Mouse (Mus musculus) MEL (cell line): ENCODE results near the gene Plcb1. TPM values are rescaled to one million over a fixed set of nuclear protein-coding genes. Genes with fewer than 3 reads are reported as not detected.

Experiments
- DNase-seq: peaks from one replicate; pipeline ENCODE4 v3.0.0; 2011; ENCODE audit warnings: low read depth, low spot score
- H3K27ac ChIP-seq: 2 replicates; pipeline ENCODE4 v1.5.1; 2012; ENCODE audit warnings: low read depth, mild to moderate bottlenecking, control low read depth, low read length, moderate library complexity; ENCODE audit not compliant: control insufficient read depth
- H3K27me3 ChIP-seq, 2 experiments: fragments of 150-350 bp in 1 of 2; sonication (generic) in 1 of 2; 2 replicates each; pipeline ENCODE4 v1.6.1; 2012; ENCODE audit warnings: low read length in 2 of 2, mild to moderate bottlenecking in 2 of 2, improper control_type of control experiment in 1 of 2, moderate library complexity in 1 of 2; ENCODE audit not compliant: insufficient read depth in 2 of 2, control insufficient read depth in 1 of 2
- H3K36me3 ChIP-seq, 2 experiments: 2 replicates each; pipeline ENCODE4 v1.6.1; 2012 to 2014; ENCODE audit warnings: low read length in 2 of 2, improper control_type of control experiment in 1 of 2, inconsistent platforms in 1 of 2, mild to moderate bottlenecking in 1 of 2; ENCODE audit not compliant: insufficient read depth in 2 of 2, control insufficient read depth in 1 of 2
- H3K4me1 ChIP-seq, 2 experiments: fragments of 150-350 bp in 1 of 2; sonication (generic) in 1 of 2; 2 replicates each; pipeline ENCODE4 v1.6.1; 2012; ENCODE audit warnings: low read length in 2 of 2, improper control_type of control experiment in 1 of 2, mild to moderate bottlenecking in 1 of 2; ENCODE audit not compliant: insufficient read depth in 2 of 2, control insufficient read depth in 1 of 2
- H3K4me3 ChIP-seq, 2 experiments: fragments of 150-350 bp in 1 of 2; sonication (generic) in 1 of 2; 2 replicates each; pipeline ENCODE4 v1.5.1; 2012; ENCODE audit warnings: low read depth in 2 of 2, low read length in 2 of 2, mild to moderate bottlenecking in 2 of 2, moderate library complexity in 2 of 2, control low read depth in 1 of 2, improper control_type of control experiment in 1 of 2; ENCODE audit not compliant: control insufficient read depth in 1 of 2, insufficient read depth in 1 of 2
- H3K79me2 ChIP-seq: 2 replicates; pipeline ENCODE4 v1.6.1; 2012; ENCODE audit warnings: mild to moderate bottlenecking, low read length, moderate library complexity; ENCODE audit not compliant: control insufficient read depth, poor library complexity, insufficient read depth
- H3K9ac ChIP-seq: 2 replicates; pipeline ENCODE4 v1.6.1; 2012; ENCODE audit warnings: low read depth, mild to moderate bottlenecking, control low read depth, low read length, moderate library complexity; ENCODE audit not compliant: control insufficient read depth, poor library complexity, severe bottlenecking
- H3K9me3 ChIP-seq: fragments of 150-350 bp; sonication (generic); replicated peaks from 2 replicates; pipeline ENCODE4 v1.6.1; 2012; ENCODE audit warnings: mild to moderate bottlenecking, low read length, improper control_type of control experiment, moderate library complexity; ENCODE audit not compliant: insufficient read depth
- CHD2 ChIP-seq: IDR thresholded peaks from 2 replicates; pipeline ENCODE4 v1.6.1; 2011; ENCODE audit warnings: low read length, improper control_type of control experiment
- E2F4 ChIP-seq: IDR thresholded peaks from 2 replicates; pipeline ENCODE4 v1.6.1; 2011; ENCODE audit warnings: low read depth, low read length, improper control_type of control experiment, borderline replicate concordance
- ELF1 ChIP-seq: IDR thresholded peaks from 2 replicates; pipeline ENCODE4 v1.6.1; 2014; ENCODE audit warnings: low read depth, mild to moderate bottlenecking, inconsistent platforms, low read length, improper control_type of control experiment, moderate library complexity
- EP300 ChIP-seq, 2 experiments: IDR thresholded peaks; 2 replicates each; pipeline ENCODE4 v1.6.1; 2011; ENCODE audit warnings: improper control_type of control experiment in 2 of 2, low read length in 2 of 2, low read depth in 1 of 2, mild to moderate bottlenecking in 1 of 2
- ETS1 ChIP-seq: IDR thresholded peaks from 2 replicates; pipeline ENCODE4 v1.6.1; 2012; ENCODE audit warnings: low read depth, mild to moderate bottlenecking, inconsistent platforms, low read length, improper control_type of control experiment, moderate library complexity
- GABPA ChIP-seq: IDR thresholded peaks from 2 replicates; pipeline ENCODE4 v1.6.1; 2012; ENCODE audit warnings: low read depth, mild to moderate bottlenecking, inconsistent platforms, low read length, improper control_type of control experiment, moderate library complexity
- GATA1 ChIP-seq: IDR thresholded peaks from 2 replicates; pipeline ENCODE4 v1.6.1; 2011; ENCODE audit warnings: low read depth, low read length, improper control_type of control experiment
- HCFC1 ChIP-seq: IDR thresholded peaks from 2 replicates; pipeline ENCODE4 v1.6.1; 2012; ENCODE audit warnings: low read depth, mild to moderate bottlenecking, inconsistent platforms, low read length, improper control_type of control experiment, moderate library complexity
- JUND ChIP-seq: IDR thresholded peaks from 2 replicates; pipeline ENCODE4 v1.6.1; 2011; ENCODE audit warnings: low read depth, mild to moderate bottlenecking, improper control_type of control experiment, low read length
- KAT2A ChIP-seq: conservative IDR thresholded peaks from 2 replicates; pipeline ENCODE4 v1.6.1; 2012; ENCODE audit warnings: low read depth, low read length, improper control_type of control experiment, inconsistent platforms
- MAZ ChIP-seq: IDR thresholded peaks from 2 replicates; pipeline ENCODE4 v1.6.1; 2012; ENCODE audit warnings: low read depth, mild to moderate bottlenecking, inconsistent platforms, low read length, improper control_type of control experiment
- MEF2A ChIP-seq: IDR thresholded peaks from 2 replicates; pipeline ENCODE4 v1.6.1; 2014; ENCODE audit warnings: low read depth, mild to moderate bottlenecking, inconsistent platforms, low read length, improper control_type of control experiment; ENCODE audit not compliant: poor library complexity, insufficient replicate concordance, severe bottlenecking; ENCODE audit errors: extremely low read depth
- MYC ChIP-seq: IDR thresholded peaks from 2 replicates; pipeline ENCODE4 v1.6.1; 2011; ENCODE audit warnings: low read depth, mild to moderate bottlenecking, low read length, improper control_type of control experiment, moderate library complexity
- NELFE ChIP-seq: IDR thresholded peaks from 2 replicates; pipeline ENCODE4 v1.6.1; 2011; ENCODE audit warnings: low read depth, low read length, improper control_type of control experiment
- NRF1 ChIP-seq: IDR thresholded peaks from 2 replicates; pipeline ENCODE4 v1.6.1; 2014; ENCODE audit warnings: low read depth, mild to moderate bottlenecking, inconsistent platforms, low read length, improper control_type of control experiment, moderate library complexity; ENCODE audit not compliant: poor library complexity, insufficient read depth, severe bottlenecking
- POLR2AphosphoS2 ChIP-seq: IDR thresholded peaks from 2 replicates; pipeline ENCODE4 v1.6.1; 2011; ENCODE audit warnings: low read length, improper control_type of control experiment
- POLR2AphosphoS5 ChIP-seq: IDR thresholded peaks from 2 replicates; pipeline ENCODE4 v1.6.1; 2012; ENCODE audit warnings: low read depth, borderline replicate concordance, mild to moderate bottlenecking, inconsistent platforms, low read length, moderate library complexity, mixed read lengths
- RAD21 ChIP-seq: IDR thresholded peaks from 2 replicates; pipeline ENCODE4 v1.6.1; 2011; ENCODE audit warnings: mild to moderate bottlenecking, low read depth, low read length, improper control_type of control experiment
- SIN3A ChIP-seq: IDR thresholded peaks from 2 replicates; pipeline ENCODE4 v1.6.1; 2012; ENCODE audit warnings: low read length, improper control_type of control experiment, inconsistent platforms
- SMC3 ChIP-seq: IDR thresholded peaks from 2 replicates; pipeline ENCODE4 v1.6.1; 2011; ENCODE audit warnings: low read depth, low read length, improper control_type of control experiment
- TAL1 ChIP-seq: IDR thresholded peaks from 2 replicates; pipeline ENCODE4 v1.6.1; 2012; ENCODE audit warnings: mild to moderate bottlenecking, inconsistent platforms, low read length, moderate library complexity, mixed read lengths
- TBP ChIP-seq: IDR thresholded peaks from 2 replicates; pipeline ENCODE4 v1.8.0; 2011; ENCODE audit warnings: low read depth, low read length, improper control_type of control experiment
- UBTF ChIP-seq: IDR thresholded peaks from 2 replicates; pipeline ENCODE4 v1.6.1; 2012; ENCODE audit warnings: low read depth, mild to moderate bottlenecking, inconsistent platforms, low read length, improper control_type of control experiment, moderate library complexity, borderline replicate concordance; ENCODE audit not compliant: insufficient read depth
- USF1 ChIP-seq: IDR thresholded peaks from 2 replicates; pipeline ENCODE4 v1.6.1; 2014; ENCODE audit warnings: low read depth, mild to moderate bottlenecking, inconsistent platforms, low read length, improper control_type of control experiment, moderate library complexity
- USF2 ChIP-seq, 2 experiments: IDR thresholded peaks; 2 replicates each; pipeline ENCODE4 v1.6.1; 2011 to 2012; ENCODE audit warnings: improper control_type of control experiment in 2 of 2, low read length in 2 of 2, borderline replicate concordance in 1 of 2, inconsistent platforms in 1 of 2, low read depth in 1 of 2, mild to moderate bottlenecking in 1 of 2; ENCODE audit not compliant: insufficient read depth in 1 of 2
- ZMIZ1 ChIP-seq: IDR thresholded peaks from 2 replicates; pipeline ENCODE4 v1.6.1; 2012; ENCODE audit warnings: low read depth, mild to moderate bottlenecking, inconsistent platforms, low read length, improper control_type of control experiment, moderate library complexity
- polyA plus RNA-seq, 2 experiments: library from polyadenylated mRNA; stranded (reverse) in 1 of 2; unstranded in 1 of 2; fragments of >175 nt in 1 of 2; fragments of >200 nt in 1 of 2; gene quantifications; 2 replicates each; pipeline versions ENCODE4 v1.2.1 to v1.2.4; 2012; ENCODE audit warnings: low replicate concordance in 2 of 2, low read depth in 1 of 2; ENCODE audit not compliant: insufficient read length in 2 of 2, insufficient read depth in 1 of 2, missing spikeins in 1 of 2
- total RNA-seq: library from RNA; depleted of rRNA; stranded (reverse); fragments of 300-350 nt; gene quantifications from 2 replicates; pipeline ENCODE4 v1.2.3, GENCODE M21; 2012

The Plcb1 gene
- total and polyA plus RNA-seq, 3 experiments, result not detected

GRCm38 (mm10) chr2:134952088-134952487 is 166.2 kb downstream of the Plcb1 start:
- H3K27ac ChIP-seq, result no peak overlapping the region
- H3K27me3 ChIP-seq, result no peaks in the 10 kb centered on the region
- H3K79me2 ChIP-seq, result no peaks in the 10 kb centered on the region
- TF ChIP-seq UBTF (no peak), ETS1 (no peak), CHD2 (no peak), MYC (no peak), NELFE (no peak), SMC3 (no peak), KAT2A (no peak), EP300 (IDR thresholded peaks at IDR 0.05; ENCODE audit: low read depth in 1 of 2, low read length in 2 of 2) (no peak), USF1 (no peak), TBP (no peak), ZMIZ1 (no peak), SIN3A (no peak), POLR2AphosphoS2 (no peak), NRF1 (no peak), E2F4 (no peak), USF2 (IDR thresholded peaks at IDR 0.05; ENCODE audit: borderline replicate concordance in 1 of 2, insufficient read depth in 1 of 2, low read depth in 1 of 2, low read length in 2 of 2) (no peak), HCFC1 (no peak)
- H3K9ac ChIP-seq, result no peak overlapping the region
- H3K36me3 ChIP-seq, result no peaks in the 10 kb centered on the region
- no peak for DNase-seq
- no peaks in the 10 kb centered on the region for H3K9me3 ChIP-seq
- H3K4me3 ChIP-seq, result no peak overlapping the region
- no peaks in the 10 kb centered on the region for H3K4me1 ChIP-seq

GRCm38 (mm10) chr2:134956436-134956835 is 170.6 kb downstream of the Plcb1 start:
- Histone ChIP-seq H3K27me3 (no peaks in the 10 kb centered on the region), H3K79me2 (no peaks in the 10 kb centered on the region), H3K9me3 (no peaks in the 10 kb centered on the region; the same call in 1 of the 2 replicates), H3K4me1 (no peaks in the 10 kb centered on the region), H3K27ac (no peak overlapping the region), H3K36me3 (no peaks in the 10 kb centered on the region), H3K9ac (no peak overlapping the region), H3K4me3 (no peak overlapping the region)
- TF ChIP-seq ETS1, result no peak
- no peak for DNase-seq

- Histone ChIP-seq H3K27ac (no peak overlapping the region), H3K27me3 (no peaks in the 10 kb centered on the region), H3K36me3 (no peaks in the 10 kb centered on the region), H3K9me3 (no peaks in the 10 kb centered on the region), H3K9ac (no peak overlapping the region), H3K4me3 (no peak overlapping the region), H3K4me1 (no peaks in the 10 kb centered on the region), H3K79me2 (no peaks in the 10 kb centered on the region)
- DNase-seq, result no peak
- no peak for TF ChIP-seq JUND
- no peak for TF ChIP-seq EP300 (IDR thresholded peaks at IDR 0.05; ENCODE audit: low read depth in 1 of 2, low read length in 2 of 2)
- no peak for TF ChIP-seq POLR2AphosphoS5
- no peak for TF ChIP-seq SMC3
- no peak for TF ChIP-seq CHD2
- TF ChIP-seq USF2 (IDR thresholded peaks at IDR 0.05; ENCODE audit: borderline replicate concordance in 1 of 2, insufficient read depth in 1 of 2, low read depth in 1 of 2, low read length in 2 of 2), result no peak
- no peak for TF ChIP-seq GABPA
- no peak for TF ChIP-seq MEF2A
- TF ChIP-seq GATA1, result no peak
- TF ChIP-seq TBP, result no peak
- no peak for TF ChIP-seq TAL1
- TF ChIP-seq ZMIZ1, result no peak
- no peak for TF ChIP-seq UBTF
- no peak for TF ChIP-seq ELF1
- no peak for TF ChIP-seq RAD21
- no peak for TF ChIP-seq MAZ
These were observed 180.3 kb downstream of the Plcb1 start for GRCm38 (mm10) chr2:134966131-134966530.
